Mouse (Mus musculus) embryo, embryonic 10 days (tissue): ENCODE measurements around the gene Gm10642.

Experiments used
- DNase-seq: peaks from one replicate; pipeline ENCODE4 v3.0.0-alpha.2; 2015; ENCODE audit warnings: low spot score

Gm10642 gene

GRCm38 (mm10) chr9:70671772-70672579 is 15.9 kb downstream of the Gm10642 start:
- DNase-seq = peak; percentile 35

GRCm38 (mm10) chr9:70673656-70674055 is 17.6 kb downstream of the Gm10642 start:
- no peak for DNase-seq

- no peak for DNase-seq
These were observed 19.1 kb downstream of the Gm10642 start for GRCm38 (mm10) chr9:70675117-70675516.

- no peak for DNase-seq
These were observed 19.9 kb downstream of the Gm10642 start for GRCm38 (mm10) chr9:70675961-70676360.

GRCm38 (mm10) chr9:70678682-70679131 is 22.7 kb downstream of the Gm10642 start, which contains the start of gene Adam10:
Gene Adam10 (plus strand): TSS chr9:70678997.
- DNase-seq = peak; percentile 98

DNA sequence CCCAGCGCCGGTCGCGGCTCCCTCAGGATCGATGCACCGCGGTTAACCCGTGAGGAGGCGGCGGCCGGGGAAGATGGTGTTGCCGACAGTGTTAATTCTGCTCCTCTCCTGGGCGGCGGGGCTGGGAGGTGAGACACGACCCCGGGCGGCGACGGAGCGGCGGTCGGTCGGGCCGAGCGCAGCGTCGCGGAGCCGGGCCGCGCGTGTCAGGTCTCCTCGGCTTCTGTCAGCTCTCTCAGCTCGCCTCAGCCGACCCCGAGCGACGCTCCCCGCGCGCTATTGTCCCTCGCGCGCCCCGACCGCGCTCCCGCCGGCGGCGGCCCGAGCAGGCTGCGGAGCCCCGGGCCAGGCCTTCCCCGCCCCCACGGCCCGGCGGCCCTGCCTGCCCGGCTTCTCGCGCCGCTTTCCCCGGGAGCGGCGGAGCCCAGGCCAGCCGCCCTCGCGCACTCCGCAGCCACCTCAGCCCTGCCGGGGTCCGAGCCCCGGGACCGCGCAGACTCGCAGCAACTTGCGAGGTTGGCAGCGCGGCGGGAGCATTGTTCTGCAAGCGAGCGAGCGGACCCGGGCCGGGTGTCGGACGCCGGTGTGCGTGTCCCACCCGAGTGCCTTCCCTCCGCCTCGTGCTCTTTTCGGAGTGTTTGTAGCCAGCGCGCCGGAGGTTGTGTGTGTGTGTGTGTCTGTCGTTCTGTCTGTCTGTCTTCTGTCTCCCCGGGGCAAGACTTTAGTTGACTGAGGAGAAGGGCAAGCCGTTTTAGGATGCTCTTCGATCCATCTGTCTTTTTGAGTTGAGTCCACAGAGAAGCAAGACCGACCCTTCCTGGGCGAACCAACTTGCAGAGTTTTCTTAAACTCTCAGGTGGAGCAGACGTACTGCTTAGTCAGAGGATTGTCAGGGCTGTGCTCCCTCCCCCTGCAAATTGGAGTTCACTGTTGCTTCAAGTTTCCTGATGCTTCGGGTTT is 23.4 kb downstream of the Gm10642 start:
- peak; percentile 66 for DNase-seq

DNA sequence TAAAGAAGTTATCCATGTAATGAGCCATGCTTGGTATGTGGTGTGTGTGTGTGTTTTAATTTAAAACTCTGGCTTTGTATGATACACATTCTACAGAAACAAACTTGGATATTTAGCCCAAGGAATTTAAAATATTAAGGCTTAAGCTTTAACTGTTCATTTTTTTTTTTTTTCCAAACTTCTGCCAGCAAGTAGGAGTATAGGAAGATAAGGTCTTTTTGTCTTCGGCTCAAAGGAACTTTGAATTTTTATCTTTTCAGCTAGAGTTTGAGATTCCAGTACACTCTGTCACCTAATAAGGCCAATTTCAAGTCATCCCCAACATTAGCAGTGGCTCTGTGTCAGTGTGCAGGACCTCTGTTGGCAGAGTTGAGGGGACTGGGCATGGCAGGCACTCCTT is 26.2 kb downstream of the Gm10642 start:
- no peak for DNase-seq

GRCm38 (mm10) chr9:70688301-70688968 is 32.4 kb downstream of the Gm10642 start:
- no peak for DNase-seq

DNA sequence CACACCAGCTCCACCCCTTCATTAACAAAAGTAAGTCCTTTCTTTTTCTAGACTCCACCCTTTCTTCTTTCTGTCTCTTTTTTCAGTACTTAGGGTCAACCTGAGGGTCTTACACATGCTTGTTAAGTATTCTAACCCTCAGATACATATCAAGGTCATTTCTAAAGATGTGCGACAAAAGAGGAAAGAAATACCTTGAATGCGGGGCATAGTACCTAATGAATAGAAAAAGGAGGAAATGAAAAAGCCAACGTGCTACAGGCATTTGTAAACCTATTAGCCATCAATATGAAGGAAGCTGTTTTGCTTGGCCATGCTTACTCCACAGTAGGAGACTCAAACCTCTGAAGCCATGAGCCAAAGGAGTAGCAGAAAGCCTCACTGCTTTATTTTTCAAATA is 33.9 kb downstream of the Gm10642 start:
- DNase-seq = no peak

- DNase-seq = no peak
These were observed 34.5 kb downstream of the Gm10642 start for GRCm38 (mm10) chr9:70690579-70690978.

DNA sequence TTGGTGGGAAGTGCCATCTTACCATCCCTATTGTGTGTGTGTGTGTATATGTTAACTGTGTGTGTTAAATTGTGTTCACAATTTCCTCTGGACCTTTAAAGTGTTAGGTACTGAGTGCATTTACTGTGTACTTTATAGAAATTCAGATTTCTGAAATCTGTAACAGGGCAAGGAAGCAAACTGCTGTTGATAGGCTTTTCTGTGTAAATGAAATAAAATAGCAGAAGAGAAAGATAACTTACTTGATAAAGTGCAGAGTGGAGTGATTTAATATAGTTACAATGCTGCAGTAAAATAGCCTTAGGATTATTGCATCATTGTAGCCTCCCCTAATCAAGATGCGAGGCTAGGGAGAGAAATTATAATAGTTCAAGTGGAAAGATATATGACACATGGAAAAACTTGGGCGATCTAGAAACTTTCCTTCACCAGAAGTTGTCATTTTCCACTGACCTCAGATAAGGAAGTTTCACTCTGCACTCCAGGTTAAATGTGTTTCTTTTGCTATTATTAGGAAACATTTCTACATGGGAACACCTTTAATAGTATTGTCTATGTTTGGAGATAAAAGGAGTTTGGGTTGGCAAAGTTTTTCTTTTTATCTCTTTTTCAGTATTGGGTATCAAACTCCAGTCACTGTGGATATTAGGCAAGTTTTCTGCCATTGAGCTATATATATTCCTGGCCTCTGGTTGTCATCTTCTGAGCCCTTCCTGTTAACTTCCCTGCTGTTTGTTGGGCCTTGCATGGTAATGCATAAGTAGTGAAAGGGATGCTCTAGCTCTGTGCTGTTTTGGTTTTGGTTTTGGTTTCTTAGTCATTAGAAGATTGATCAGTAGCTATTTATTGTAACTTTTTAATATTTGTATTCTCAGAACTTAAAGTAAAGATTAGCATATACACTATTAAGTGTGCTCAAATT is 36.0 kb downstream of the Gm10642 start:
- no peak for DNase-seq

- DNase-seq = no peak
These were observed 39.7 kb downstream of the Gm10642 start for GRCm38 (mm10) chr9:70695723-70696122.

DNA sequence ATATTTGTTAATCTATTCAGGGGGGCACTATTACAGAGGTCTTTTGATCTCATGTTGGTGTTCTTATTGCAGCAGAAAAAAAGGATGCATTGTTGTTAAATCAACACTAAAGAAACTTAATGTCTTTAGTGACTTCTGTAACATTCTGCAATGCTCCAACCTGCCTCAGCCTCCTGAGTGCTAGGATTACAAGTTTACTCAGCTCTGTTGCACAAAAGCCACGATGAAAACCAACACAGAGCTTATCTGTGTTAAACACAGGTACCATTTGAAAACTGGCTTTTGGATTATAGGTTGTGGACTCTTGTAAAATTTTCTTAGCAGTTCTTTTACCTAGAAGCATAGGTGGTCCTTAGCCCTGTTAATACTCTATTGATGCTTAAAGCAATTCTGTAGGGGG is 42.0 kb downstream of the Gm10642 start:
- DNase-seq = no peak

- DNase-seq = no peak
These were observed 47.6 kb downstream of the Gm10642 start for GRCm38 (mm10) chr9:70703597-70704203.

GRCm38 (mm10) chr9:70706444-70706843 is 50.4 kb downstream of the Gm10642 start:
- no peak for DNase-seq
